Mouse (Mus musculus): ENCODE results near the gene Lamtor5.

Lamtor5 gene

DNA sequence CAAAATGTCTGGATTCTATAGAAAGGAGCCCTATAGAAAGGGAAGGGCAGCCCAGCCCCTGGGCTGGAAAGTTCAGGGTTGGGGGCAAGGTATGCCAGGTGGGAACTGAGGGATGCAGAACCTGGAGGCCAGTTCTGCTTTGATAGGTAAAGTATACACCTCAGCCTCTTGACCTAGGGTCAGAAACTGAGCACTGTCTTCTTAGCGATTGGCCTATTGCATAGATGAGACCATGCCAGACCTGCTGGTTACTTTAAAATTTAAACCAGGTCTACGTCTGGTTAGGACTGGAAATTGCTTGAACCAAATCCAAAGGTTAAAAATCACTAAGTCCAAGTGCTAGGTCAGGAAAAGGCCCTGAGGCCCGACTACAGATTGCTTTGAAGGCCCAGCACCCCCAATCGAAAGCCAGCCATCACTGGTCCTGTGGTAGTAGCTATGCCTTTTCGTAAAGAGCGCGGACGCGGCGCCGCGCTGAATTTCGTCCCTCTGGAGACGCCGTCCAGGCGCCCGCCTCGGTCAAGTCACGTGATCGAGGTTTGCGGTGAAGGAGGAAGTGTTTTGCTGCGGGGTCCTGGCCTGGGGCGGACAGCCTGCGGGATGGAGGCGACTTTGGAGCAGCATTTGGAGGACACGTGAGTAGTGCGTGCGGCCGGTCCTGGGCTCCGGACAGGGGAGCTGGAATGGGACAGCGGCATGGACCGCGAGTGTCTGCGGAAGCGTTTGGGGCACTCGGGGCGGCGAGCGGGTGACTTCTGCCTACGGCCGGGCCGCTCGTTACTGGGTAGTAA, at the start of gene Lamtor5:
Gene Lamtor5 (plus strand): TSS at position 380 of the 791 bp plus-strand sequence.
- peak; percentile 92 to 93 for DNase-seq

- DNase-seq = no peak
Observed at GRCm38 (mm10) chr3:107229221-107229620, 49.4 kb upstream of the Lamtor5 start.

DNA sequence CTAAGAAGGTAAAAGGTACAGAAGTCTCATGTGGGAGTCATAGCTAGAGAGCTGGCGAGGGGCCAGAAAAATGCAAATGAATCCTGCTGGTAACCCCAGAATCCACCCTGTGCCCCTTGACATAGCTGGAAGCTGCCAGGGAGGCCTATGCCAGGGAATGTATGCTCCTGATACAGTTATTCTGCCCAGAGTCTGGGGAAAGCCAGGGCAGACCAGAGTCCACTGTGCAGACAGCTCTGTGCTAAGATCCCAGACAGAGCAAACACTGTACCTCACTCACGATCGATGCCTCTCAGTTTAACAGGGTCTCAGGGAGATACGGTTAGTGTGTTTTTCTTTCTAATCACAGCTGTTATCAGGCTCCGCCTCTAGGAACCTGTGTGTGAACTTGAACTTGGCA, 48.8 kb upstream of the Lamtor5 start:
- peak in 1 of 2 experiments; percentile 22 for DNase-seq

GRCm38 (mm10) chr3:107230527-107230926, 48.1 kb upstream of the Lamtor5 start, which contains the start of gene A630076J17Rik:
TSS of gene A630076J17Rik (plus strand) at chr3:107230614.
- DNase-seq = peak in 1 of 2 experiments; percentile 24

GRCm38 (mm10) chr3:107231202-107231601, 47.5 kb upstream of the Lamtor5 start:
- no peak for DNase-seq

GRCm38 (mm10) chr3:107233351-107233813, 45.3 kb upstream of the Lamtor5 start:
- peak; percentile 33 to 82 for DNase-seq

GRCm38 (mm10) chr3:107233945-107234344, 44.7 kb upstream of the Lamtor5 start:
- no peak for DNase-seq

DNA sequence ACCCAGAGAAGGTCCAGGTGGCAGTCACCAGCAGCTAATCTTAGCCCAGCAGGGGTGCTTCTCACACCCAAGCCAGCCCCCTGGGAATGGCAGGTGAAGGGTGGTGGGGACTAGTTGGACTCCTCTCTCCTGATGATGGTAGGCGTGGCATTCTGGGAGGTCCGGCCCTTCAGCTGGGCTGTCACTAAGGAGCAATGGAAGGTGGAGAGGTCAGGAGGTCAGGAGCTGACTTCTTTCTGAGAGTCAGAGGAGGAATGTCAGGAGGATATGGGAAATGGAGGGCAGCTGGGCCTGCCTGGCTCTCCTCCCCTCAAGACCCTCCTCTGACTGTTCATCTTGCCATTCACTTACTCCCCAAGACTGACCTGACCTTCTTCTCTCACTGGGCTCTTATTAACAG, 40.6 kb upstream of the Lamtor5 start:
- DNase-seq = peak in 1 of 2 experiments; percentile 39

- DNase-seq = peak; percentile 60 to 63
Observed at GRCm38 (mm10) chr3:107238471-107238980, 40.1 kb upstream of the Lamtor5 start.

- DNase-seq = no peak
Observed at GRCm38 (mm10) chr3:107239607-107240006, 39.1 kb upstream of the Lamtor5 start, which contains the start of gene Prok1. TSS of gene Prok1 (minus strand) at chr3:107239707.

- DNase-seq = peak; percentile 28 to 56
Observed at GRCm38 (mm10) chr3:107241389-107242094, 37.1 kb upstream of the Lamtor5 start.

- no peak for DNase-seq
Observed at GRCm38 (mm10) chr3:107246876-107247275, 31.8 kb upstream of the Lamtor5 start.

DNA sequence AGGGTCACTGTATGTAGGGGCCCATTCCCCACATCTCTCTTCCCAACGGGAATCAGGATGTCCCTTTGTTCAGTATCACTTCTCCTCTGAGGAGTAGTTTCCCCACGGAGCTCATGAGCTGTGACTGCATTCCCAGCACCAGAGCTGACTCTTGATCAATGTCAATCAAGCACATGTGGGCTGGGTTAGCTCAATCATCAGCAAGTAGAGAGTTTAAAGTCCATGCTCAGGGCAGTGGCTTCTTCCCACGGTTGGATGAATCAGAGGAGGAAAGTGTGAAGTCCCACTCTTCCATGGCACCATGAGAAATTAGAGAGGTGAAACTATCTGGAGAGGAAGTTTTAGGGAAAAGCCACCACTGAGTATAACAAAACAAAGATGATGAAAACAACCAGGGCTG, 29.6 kb upstream of the Lamtor5 start:
- peak; percentile 68 to 71 for DNase-seq

DNA sequence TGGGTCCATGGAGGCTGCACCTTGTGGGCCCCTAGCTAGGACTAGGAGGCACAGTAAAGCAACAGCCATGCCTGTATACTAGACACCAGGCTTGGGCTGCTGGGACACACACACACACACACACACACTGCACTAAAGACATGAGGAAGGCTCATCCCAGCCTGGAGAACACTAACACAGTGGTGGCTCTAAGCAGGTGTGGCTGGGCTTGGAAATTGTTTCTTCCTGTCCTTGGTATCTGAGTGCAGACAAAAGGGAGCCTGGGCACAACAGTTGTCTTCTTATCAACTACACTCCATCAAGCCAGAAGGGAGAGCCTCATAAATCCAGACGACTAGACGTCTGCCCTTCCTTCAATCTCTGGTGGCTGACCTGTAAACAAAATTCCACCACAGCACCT, 28.3 kb upstream of the Lamtor5 start:
- DNase-seq = no peak

DNA sequence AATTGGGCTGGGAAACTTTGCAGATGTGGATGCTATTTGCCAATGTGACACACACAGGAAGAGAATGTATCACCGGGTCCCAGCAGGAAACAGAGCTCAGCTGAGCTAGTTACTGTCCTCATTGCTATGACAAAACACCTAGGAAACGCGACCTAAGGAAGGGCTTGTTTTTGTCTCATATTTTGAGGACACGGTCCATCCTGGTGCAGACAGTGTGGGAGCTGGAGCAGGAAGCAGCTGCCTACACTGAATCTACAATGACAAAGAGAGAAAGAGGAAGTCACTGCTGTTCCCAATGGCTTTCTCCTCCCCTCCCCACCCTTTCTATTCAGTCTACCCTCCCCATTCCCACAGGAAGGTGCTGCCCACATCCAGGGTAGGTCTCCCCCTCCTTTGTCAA, 26.6 kb upstream of the Lamtor5 start:
- DNase-seq = peak in 1 of 2 experiments; percentile 24

DNA sequence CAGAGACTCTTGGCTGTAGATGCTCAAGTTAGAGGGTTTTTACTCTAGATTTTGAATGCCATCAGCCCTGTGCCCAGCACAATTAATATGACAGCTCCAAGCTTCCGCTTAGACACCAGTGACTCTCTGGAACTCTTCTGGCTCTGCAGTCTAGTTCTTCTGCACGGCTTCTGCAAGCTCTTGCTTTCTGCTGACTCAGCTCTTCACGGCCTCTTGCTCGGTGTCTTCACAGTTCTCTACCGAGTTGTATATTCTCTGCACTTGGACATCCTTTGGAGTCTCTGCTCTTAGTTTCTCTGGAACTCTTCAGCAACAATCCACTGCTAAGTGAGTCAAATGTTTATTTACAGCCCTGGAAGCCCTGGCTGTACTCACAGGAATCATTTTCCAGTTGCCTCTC, 24.7 kb upstream of the Lamtor5 start:
- no peak for DNase-seq

DNA sequence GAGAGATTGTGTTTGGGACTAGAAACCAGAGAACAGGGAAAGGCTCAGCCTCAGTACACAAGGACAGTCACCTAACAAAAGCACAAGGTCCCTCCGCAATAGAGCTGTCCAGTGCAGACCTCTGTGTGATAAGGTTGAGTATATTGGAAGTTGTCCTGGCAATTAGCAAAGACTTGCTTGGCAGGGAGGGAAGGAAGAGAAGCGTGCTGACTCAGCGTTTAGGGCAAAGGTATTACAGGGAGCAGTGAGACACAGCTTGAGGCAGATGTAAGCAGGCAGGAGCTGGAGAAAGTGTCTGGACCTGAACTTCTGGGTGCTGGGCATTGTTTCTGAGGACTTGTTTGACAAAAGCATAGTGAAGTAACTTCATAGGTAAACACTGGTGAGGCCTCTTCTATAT, 22.7 kb upstream of the Lamtor5 start:
- no peak for DNase-seq

- DNase-seq = no peak
Observed at GRCm38 (mm10) chr3:107256724-107257123, 21.9 kb upstream of the Lamtor5 start.

- no peak for DNase-seq
Observed at GRCm38 (mm10) chr3:107257924-107258323, 20.7 kb upstream of the Lamtor5 start.

DNA sequence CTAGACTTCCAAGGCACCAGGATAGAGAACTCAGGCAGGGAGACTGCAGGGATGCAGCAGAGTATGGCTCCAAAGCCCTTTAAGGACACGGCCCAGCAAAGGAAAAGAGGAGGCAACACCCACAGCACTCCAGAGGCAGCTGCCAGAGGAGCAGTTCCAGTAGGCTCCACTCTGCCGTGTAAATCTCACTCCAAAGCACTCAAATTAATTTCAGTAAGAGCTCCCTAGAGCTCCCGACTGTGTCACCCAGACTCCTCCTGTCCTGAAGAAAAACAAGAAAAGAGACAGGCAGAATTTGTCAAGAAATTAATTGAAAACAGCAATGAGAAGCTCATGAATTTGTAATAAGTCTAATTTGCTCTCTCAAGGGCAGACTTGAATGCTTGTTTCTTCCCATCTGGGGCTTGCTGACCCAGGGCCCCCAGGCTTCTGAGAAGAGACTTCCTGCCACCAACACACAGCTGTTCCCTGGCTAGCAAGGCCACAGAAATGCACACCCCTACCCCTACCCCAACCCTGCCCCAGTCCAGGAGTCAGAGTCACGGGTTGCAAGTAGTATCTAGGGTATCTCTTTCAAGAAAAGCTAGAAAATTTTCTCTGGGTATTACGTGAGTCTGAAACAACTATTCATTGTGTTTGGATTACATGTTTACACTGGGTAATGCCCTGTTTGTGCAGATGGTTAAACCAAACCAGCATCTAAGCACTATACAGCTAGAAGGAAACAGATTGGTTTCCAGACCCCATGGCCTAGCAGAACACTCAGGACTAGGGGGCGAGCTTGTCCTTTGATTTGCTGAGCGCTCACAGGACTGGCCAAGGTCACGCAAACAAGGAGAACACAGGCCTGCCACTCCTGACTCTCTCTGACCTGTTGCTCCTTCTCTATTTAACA, 17.5 kb upstream of the Lamtor5 start:
- DNase-seq = no peak

DNA sequence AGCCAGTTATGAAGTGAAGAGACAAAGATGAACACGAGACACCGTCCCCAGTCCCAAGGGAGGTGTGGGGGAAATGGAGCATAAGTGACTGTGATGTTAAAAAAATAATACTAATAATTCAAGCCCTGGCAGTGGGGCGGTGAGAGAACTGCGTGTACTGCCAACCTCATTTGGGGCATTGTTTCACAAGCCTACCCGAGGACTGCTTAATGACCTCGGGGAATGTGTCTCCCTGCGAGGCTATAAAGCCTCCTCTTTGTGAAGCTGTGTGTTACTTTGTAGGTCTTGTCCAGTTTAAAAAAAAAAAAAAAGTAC, 16.9 kb upstream of the Lamtor5 start:
- peak in 1 of 2 experiments; percentile 28 for DNase-seq

- no peak for DNase-seq
Observed at GRCm38 (mm10) chr3:107266814-107267345, 11.8 kb upstream of the Lamtor5 start.

Measured in kidney, adult 8-10 months (tissue).